Mouse (Mus musculus) heart, embryonic 13.5 days (tissue): Measurements from ENCODE around the gene Hapln2. TPM values are rescaled to one million over a fixed set of nuclear protein-coding genes. Genes with fewer than 3 reads are reported as not detected.

Source experiments
- ATAC-seq: fragments of 200-750 bp; cut with Nextera tagmentation; 2 replicates; pipeline ENCODE4 v1.8.0; 2017; ENCODE audit warnings: moderate TSS enrichment; ENCODE audit not compliant: insufficient number of reproducible peaks, low FRiP score, low TSS enrichment; ENCODE audit errors: extremely low read depth
- H3K27ac ChIP-seq: fragments of 300-500 bp; sonication (generic); replicated peaks from 2 replicates; pipeline ENCODE4 v1.5.1; 2015; ENCODE audit warnings: moderate library complexity, mild to moderate bottlenecking, inconsistent platforms
- H3K27me3 ChIP-seq: fragments of 300-500 bp; sonication (generic); replicated peaks from 2 replicates; pipeline ENCODE4 v1.6.1; 2015; ENCODE audit warnings: mild to moderate bottlenecking, inconsistent platforms
- H3K36me3 ChIP-seq: fragments of 300-500 bp; sonication (generic); 2 replicates; pipeline ENCODE4 v1.6.1; 2015; ENCODE audit warnings: mild to moderate bottlenecking, inconsistent platforms
- H3K4me1 ChIP-seq: fragments of 300-500 bp; sonication (generic); 2 replicates; pipeline ENCODE4 v1.6.1; 2015; ENCODE audit warnings: inconsistent platforms
- H3K4me2 ChIP-seq: fragments of 300-500 bp; sonication (generic); 2 replicates; pipeline ENCODE4 v1.6.1; 2015; ENCODE audit warnings: inconsistent platforms, mild to moderate bottlenecking, moderate library complexity
- H3K4me3 ChIP-seq: fragments of 300-500 bp; sonication (generic); 2 replicates; pipeline ENCODE4 v1.5.1; 2015; ENCODE audit warnings: moderate library complexity, mild to moderate bottlenecking, inconsistent platforms
- H3K9ac ChIP-seq: fragments of 300-500 bp; sonication (generic); 2 replicates; pipeline ENCODE4 v1.6.1; 2015; ENCODE audit warnings: inconsistent platforms, mild to moderate bottlenecking, moderate library complexity
- H3K9me3 ChIP-seq: fragments of 300-500 bp; sonication (generic); 2 replicates; pipeline ENCODE4 v1.6.1; 2016; ENCODE audit warnings: inconsistent platforms
- WGBS: fragments of 180-500 bp; shearing (Covaris S2); methylation state at CpG from one replicate; pipeline ENCODE4 v1.1.7; 2015; ENCODE audit warnings: mixed read lengths; 5-methylcytosine and 5-hydroxymethylcytosine counted together
- polyA plus RNA-seq: library from polyadenylated mRNA; unstranded; fragments of >200 nt; fragmentation: Nextera tagmentation; extraction: Ambion mirVana; gene quantifications from 2 replicates; pipeline ENCODE4 v1.2.1, GENCODE M21; 2015

Gene Hapln2
- polyA plus RNA-seq: not detected in 2 replicates

- H3K27me3 ChIP-seq: peaks cover 92% of the 10 kb centered on the region
- ATAC-seq: no peak
- peaks cover 19% of the 10 kb centered on the region for H3K4me1 ChIP-seq
- no peak within 1 kb of the TSS for H3K27ac ChIP-seq
- H3K9ac ChIP-seq: no peak within 1 kb of the TSS
- peaks cover 9% of the 10 kb centered on the region for H3K9me3 ChIP-seq
- no peak within 1 kb of the TSS for H3K4me2 ChIP-seq
- no peaks in the 10 kb centered on the region for H3K36me3 ChIP-seq
- WGBS: 53% methylated on average over 5 of the region's 5 CpGs
- H3K4me3 ChIP-seq: no peak within 1 kb of the TSS
Observed at GRCm38 (mm10) chr3:88027434-88028186, at the start of gene Hapln2. Gene Hapln2, minus strand, starts transcription at chr3:88027583.

GRCm38 (mm10) chr3:88074766-88075165 is 47.4 kb upstream of the Hapln2 start:
- Histone ChIP-seq H3K9ac (no peak overlapping the region), H3K27ac (no peak overlapping the region), H3K4me2 (no peak overlapping the region), H3K9me3 (no peaks in the 10 kb centered on the region), H3K4me1 (no peaks in the 10 kb centered on the region), H3K27me3 (peaks cover 52% of the 10 kb centered on the region), H3K36me3 (no peaks in the 10 kb centered on the region), H3K4me3 (no peak overlapping the region)
- no peak for ATAC-seq
- 77% methylated on average over 8 of the region's 8 CpGs for WGBS

GRCm38 (mm10) chr3:88074351-88074750 is 47.0 kb upstream of the Hapln2 start:
- Histone ChIP-seq H3K4me2 (no peak overlapping the region), H3K9me3 (no peaks in the 10 kb centered on the region), H3K36me3 (no peaks in the 10 kb centered on the region), H3K4me1 (no peaks in the 10 kb centered on the region), H3K9ac (no peak overlapping the region), H3K4me3 (no peak overlapping the region), H3K27me3 (peaks cover 55% of the 10 kb centered on the region), H3K27ac (no peak overlapping the region)
- ATAC-seq: no peak
- WGBS: 62% methylated on average over 2 of the region's 2 CpGs

- no peak for ATAC-seq
- Histone ChIP-seq H3K4me1 (no peaks in the 10 kb centered on the region), H3K4me2 (no peak overlapping the region), H3K4me3 (no peak overlapping the region), H3K9ac (no peak overlapping the region), H3K27me3 (peaks cover 58% of the 10 kb centered on the region), H3K9me3 (no peaks in the 10 kb centered on the region), H3K27ac (no peak overlapping the region), H3K36me3 (no peaks in the 10 kb centered on the region)
- WGBS: 50% methylated on average over 2 of the region's 2 CpGs
Observed at GRCm38 (mm10) chr3:88073631-88074030, 46.2 kb upstream of the Hapln2 start.

GRCm38 (mm10) chr3:88071783-88072182 is 44.4 kb upstream of the Hapln2 start:
- H3K4me1 ChIP-seq: peaks cover 4% of the 10 kb centered on the region; the same call in 1 of the 2 replicates
- ATAC-seq: peak; percentile 16; the same call in 1 of the 2 replicates
- no peak overlapping the region for H3K4me2 ChIP-seq
- peaks cover 49% of the 10 kb centered on the region for H3K27me3 ChIP-seq
- no peak overlapping the region for H3K9ac ChIP-seq
- H3K27ac ChIP-seq: no peak overlapping the region
- no peaks in the 10 kb centered on the region for H3K36me3 ChIP-seq
- H3K9me3 ChIP-seq: no peaks in the 10 kb centered on the region
- no peak overlapping the region for H3K4me3 ChIP-seq
- WGBS: 5% methylated on average over 5 of the region's 5 CpGs

- H3K27me3 ChIP-seq: peaks cover 37% of the 10 kb centered on the region
- H3K4me1 ChIP-seq: peaks cover 4% of the 10 kb centered on the region; the same call in 1 of the 2 replicates
- no peaks in the 10 kb centered on the region for H3K9me3 ChIP-seq
- no peaks in the 10 kb centered on the region for H3K36me3 ChIP-seq
- H3K9ac ChIP-seq: no peak overlapping the region
- H3K27ac ChIP-seq: no peak overlapping the region
- H3K4me3 ChIP-seq: no peak overlapping the region
- no peak for ATAC-seq
- H3K4me2 ChIP-seq: no peak overlapping the region
- WGBS: 41% methylated on average over 2 of the region's 2 CpGs
Observed at GRCm38 (mm10) chr3:88068386-88068785, 41.0 kb upstream of the Hapln2 start.

- H3K4me3 ChIP-seq: peak within 1 kb of the TSS; percentile 89
- H3K27me3 ChIP-seq: no peaks in the 10 kb centered on the region
- peak within 1 kb of the TSS; percentile 93 for H3K9ac ChIP-seq
- H3K27ac ChIP-seq: peak within 1 kb of the TSS; percentile 71
- no peaks in the 10 kb centered on the region for H3K9me3 ChIP-seq
- peaks cover 16% of the 10 kb centered on the region for H3K4me1 ChIP-seq
- peak within 1 kb of the TSS; percentile 89 for H3K4me2 ChIP-seq
- peaks cover 41% of the 10 kb centered on the region for H3K36me3 ChIP-seq
- peak; percentile 89 for ATAC-seq
- WGBS: under 1% methylated on average over 60 of the region's 60 CpGs
Observed at GRCm38 (mm10) chr3:88057902-88058696, 30.7 kb upstream of the Hapln2 start, which contains the start of gene Naxe. Gene Naxe, minus strand, starts transcription at chr3:88058495.

- H3K4me3 ChIP-seq: peak overlapping the region; percentile 89
- peaks cover 16% of the 10 kb centered on the region for H3K4me1 ChIP-seq
- no peak overlapping the region for H3K27ac ChIP-seq
- no peaks in the 10 kb centered on the region for H3K27me3 ChIP-seq
- peak overlapping the region; percentile 89 for H3K4me2 ChIP-seq
- H3K9me3 ChIP-seq: no peaks in the 10 kb centered on the region
- H3K9ac ChIP-seq: peak overlapping the region; percentile 93
- ATAC-seq: no peak
- WGBS: 91% methylated on average over 6 of the region's 6 CpGs
- peaks cover 51% of the 10 kb centered on the region for H3K36me3 ChIP-seq
Observed at GRCm38 (mm10) chr3:88057030-88057429, 29.6 kb upstream of the Hapln2 start.

- Histone ChIP-seq H3K27ac (no peak overlapping the region), H3K4me1 (no peaks in the 10 kb centered on the region; the same call in 1 of the 2 replicates), H3K4me2 (no peak overlapping the region), H3K9me3 (no peaks in the 10 kb centered on the region), H3K9ac (no peak overlapping the region), H3K36me3 (peaks cover 51% of the 10 kb centered on the region), H3K27me3 (no peaks in the 10 kb centered on the region), H3K4me3 (no peak overlapping the region)
- WGBS: 44% methylated on average over 3 of the region's 3 CpGs
- no peak for ATAC-seq
Observed at GRCm38 (mm10) chr3:88049532-88049931, 22.1 kb upstream of the Hapln2 start.

- H3K4me1 ChIP-seq: peaks cover 10% of the 10 kb centered on the region
- peaks cover 5% of the 10 kb centered on the region; the same call in 1 of the 2 replicates for H3K36me3 ChIP-seq
- ATAC-seq: peak; percentile 54; the same call in 1 of the 2 replicates
- no peaks in the 10 kb centered on the region for H3K9me3 ChIP-seq
- H3K9ac ChIP-seq: peak within 1 kb of the TSS; percentile 84
- peaks cover 29% of the 10 kb centered on the region for H3K27me3 ChIP-seq
- H3K4me3 ChIP-seq: peak within 1 kb of the TSS; percentile 85
- peak within 1 kb of the TSS; percentile 77 for H3K4me2 ChIP-seq
- 8% methylated on average over 36 of the region's 36 CpGs for WGBS
- peak within 1 kb of the TSS; percentile 50 for H3K27ac ChIP-seq
Observed at GRCm38 (mm10) chr3:88042661-88043421, 15.5 kb upstream of the Hapln2 start, which contains the start of gene Gpatch4. Gene Gpatch4, plus strand, starts transcription at chr3:88043108.
